Mouse (Mus musculus) lung, embryonic 15.5 days (tissue): ENCODE data around the gene Impdh1. TPM values are rescaled to one million over a fixed set of nuclear protein-coding genes. Genes with fewer than 3 reads are reported as not detected.
A peak's percentile ranks its signal among the peaks of the same experiment; 100 is the strongest.

Experiments used
- ATAC-seq: fragments of 200-750 bp; cut with Nextera tagmentation; 2 replicates; pipeline ENCODE4 v1.8.0; 2017; ENCODE audit warnings: moderate number of reproducible peaks, borderline replicate concordance; ENCODE audit not compliant: low FRiP score, low TSS enrichment; ENCODE audit errors: extremely low read depth
- H3K27ac ChIP-seq: fragments of 300-500 bp; sonication (generic); 2 replicates; pipeline ENCODE4 v1.5.1; 2015; ENCODE audit warnings: moderate library complexity, mild to moderate bottlenecking, inconsistent platforms
- H3K27me3 ChIP-seq: fragments of 300-500 bp; sonication (generic); 2 replicates; pipeline ENCODE4 v1.6.1; 2015; ENCODE audit warnings: inconsistent platforms
- H3K36me3 ChIP-seq: fragments of 300-500 bp; sonication (generic); 2 replicates; pipeline ENCODE4 v1.6.1; 2015; ENCODE audit warnings: inconsistent platforms
- H3K4me1 ChIP-seq: fragments of 300-500 bp; sonication (generic); 2 replicates; pipeline ENCODE4 v1.6.1; 2015; ENCODE audit warnings: inconsistent platforms
- H3K4me2 ChIP-seq: fragments of 300-500 bp; sonication (generic); 2 replicates; pipeline ENCODE4 v1.6.1; 2015; ENCODE audit warnings: inconsistent platforms, mild to moderate bottlenecking, moderate library complexity
- H3K4me3 ChIP-seq: fragments of 300-500 bp; sonication (generic); 2 replicates; pipeline ENCODE4 v1.5.1; 2015; ENCODE audit warnings: mild to moderate bottlenecking, inconsistent platforms
- H3K9ac ChIP-seq: fragments of 300-500 bp; sonication (generic); 2 replicates; pipeline ENCODE4 v1.6.1; 2015; ENCODE audit warnings: inconsistent platforms
- H3K9me3 ChIP-seq: fragments of 300-500 bp; sonication (generic); 2 replicates; pipeline ENCODE4 v1.6.1; 2016; ENCODE audit warnings: inconsistent platforms
- WGBS: fragments of 180-500 bp; shearing (Covaris S2); methylation state at CpG from one replicate; pipeline ENCODE4 v1.1.7; 2015; 5-methylcytosine and 5-hydroxymethylcytosine counted together
- polyA plus RNA-seq: library from polyadenylated mRNA; unstranded; fragments of >200 nt; fragmentation: Nextera tagmentation; extraction: Ambion mirVana; gene quantifications from 2 replicates; pipeline ENCODE4 v1.2.1, GENCODE M21; 2015

Impdh1 gene
- polyA plus RNA-seq, 1 experiment from 2014 or later = 51.8 TPM

- peak; percentile 86 for ATAC-seq
- Histone ChIP-seq H3K36me3 (no peaks in the 10 kb centered on the region; the same call in 1 of the 2 replicates), H3K4me2 (peak overlapping the region; percentile 79), H3K9ac (peak overlapping the region; percentile 57), H3K4me3 (peak overlapping the region; percentile 58), H3K27me3 (peaks cover 22% of the 10 kb centered on the region; the same call in 1 of the 2 replicates), H3K27ac (peak overlapping the region; percentile 34), H3K4me1 (peaks cover 33% of the 10 kb centered on the region), H3K9me3 (no peaks in the 10 kb centered on the region)
- under 1% methylated on average over 55 of the region's 66 CpGs for WGBS
These were observed 4.2 kb downstream of the Impdh1 start for GRCm38 (mm10) chr6:29211806-29212492.

- Histone ChIP-seq H3K4me2 (peak overlapping the region; percentile 79), H3K9ac (peak overlapping the region; percentile 57), H3K4me1 (peaks cover 27% of the 10 kb centered on the region), H3K4me3 (peak overlapping the region; percentile 58), H3K27ac (no peak overlapping the region), H3K9me3 (no peaks in the 10 kb centered on the region), H3K36me3 (peaks cover 2% of the 10 kb centered on the region), H3K27me3 (peaks cover 22% of the 10 kb centered on the region; the same call in 1 of the 2 replicates)
- WGBS = 10% methylated on average over 7 of the region's 7 CpGs
- no peak for ATAC-seq
These were observed 5.0 kb downstream of the Impdh1 start for GRCm38 (mm10) chr6:29211146-29211545.

- H3K4me2 ChIP-seq = no peak overlapping the region; the same call in 1 of the 2 replicates
- H3K27me3 ChIP-seq = peaks cover 21% of the 10 kb centered on the region; the same call in 1 of the 2 replicates
- H3K4me1 ChIP-seq = peaks cover 27% of the 10 kb centered on the region
- no peaks in the 10 kb centered on the region for H3K9me3 ChIP-seq
- no peak for ATAC-seq
- no peak overlapping the region for H3K4me3 ChIP-seq
- WGBS = 78% methylated on average over 9 of the region's 9 CpGs
- no peak overlapping the region for H3K27ac ChIP-seq
- peaks cover 6% of the 10 kb centered on the region for H3K36me3 ChIP-seq
- no peak overlapping the region for H3K9ac ChIP-seq
These were observed 5.8 kb downstream of the Impdh1 start for GRCm38 (mm10) chr6:29210231-29210936.

- H3K4me3 ChIP-seq = no peak overlapping the region
- no peaks in the 10 kb centered on the region for H3K9me3 ChIP-seq
- 72% methylated on average over 5 of the region's 5 CpGs for WGBS
- H3K36me3 ChIP-seq = peaks cover 11% of the 10 kb centered on the region
- no peaks in the 10 kb centered on the region for H3K27me3 ChIP-seq
- H3K9ac ChIP-seq = no peak overlapping the region
- ATAC-seq = no peak
- no peak overlapping the region for H3K4me2 ChIP-seq
- H3K27ac ChIP-seq = no peak overlapping the region
- H3K4me1 ChIP-seq = peaks cover 20% of the 10 kb centered on the region
These were observed 8.0 kb downstream of the Impdh1 start for GRCm38 (mm10) chr6:29208178-29208577.

GRCm38 (mm10) chr6:29207017-29207416 is 9.1 kb downstream of the Impdh1 start:
- ATAC-seq = no peak
- 88% methylated on average over 5 of the region's 5 CpGs for WGBS
- Histone ChIP-seq H3K36me3 (peaks cover 11% of the 10 kb centered on the region), H3K4me1 (peaks cover 12% of the 10 kb centered on the region), H3K27me3 (no peaks in the 10 kb centered on the region), H3K9ac (no peak overlapping the region), H3K9me3 (no peaks in the 10 kb centered on the region), H3K4me3 (no peak overlapping the region), H3K4me2 (no peak overlapping the region), H3K27ac (no peak overlapping the region)

GRCm38 (mm10) chr6:29206006-29206405 is 10.2 kb downstream of the Impdh1 start:
- Histone ChIP-seq H3K4me3 (no peak overlapping the region), H3K9me3 (no peaks in the 10 kb centered on the region), H3K27me3 (no peaks in the 10 kb centered on the region), H3K27ac (no peak overlapping the region), H3K4me2 (no peak overlapping the region), H3K36me3 (peaks cover 11% of the 10 kb centered on the region), H3K4me1 (peaks cover 5% of the 10 kb centered on the region), H3K9ac (no peak overlapping the region)
- no peak for ATAC-seq
- 92% methylated on average over 10 of the region's 10 CpGs for WGBS

GRCm38 (mm10) chr6:29204932-29205614 is 11.1 kb downstream of the Impdh1 start:
- no peak overlapping the region for H3K27ac ChIP-seq
- H3K9me3 ChIP-seq = no peaks in the 10 kb centered on the region
- H3K4me2 ChIP-seq = no peak overlapping the region
- no peak overlapping the region for H3K4me3 ChIP-seq
- peak; percentile 33; the same call in 1 of the 2 replicates for ATAC-seq
- H3K36me3 ChIP-seq = peaks cover 11% of the 10 kb centered on the region
- H3K27me3 ChIP-seq = no peaks in the 10 kb centered on the region
- WGBS = 53% methylated on average over 15 of the region's 15 CpGs
- no peaks in the 10 kb centered on the region for H3K4me1 ChIP-seq
- no peak overlapping the region for H3K9ac ChIP-seq

- H3K27ac ChIP-seq = no peak overlapping the region
- peaks cover 11% of the 10 kb centered on the region for H3K36me3 ChIP-seq
These were observed 12.1 kb downstream of the Impdh1 start for GRCm38 (mm10) chr6:29203861-29204585.

GRCm38 (mm10) chr6:29203096-29203495 is 13.1 kb downstream of the Impdh1 start:
- Histone ChIP-seq H3K9ac (no peak overlapping the region), H3K9me3 (no peaks in the 10 kb centered on the region), H3K27ac (no peak overlapping the region), H3K27me3 (peaks cover 2% of the 10 kb centered on the region; the same call in 1 of the 2 replicates), H3K4me2 (no peak overlapping the region), H3K4me3 (no peak overlapping the region), H3K4me1 (peaks cover 4% of the 10 kb centered on the region), H3K36me3 (peaks cover 11% of the 10 kb centered on the region)
- no peak for ATAC-seq
- WGBS = 88% methylated on average over 13 of the region's 13 CpGs

More at GRCm38 (mm10) chr6:29203861-29204585, 12.1 kb downstream of the Impdh1 start:
- H3K4me3 ChIP-seq = no peak overlapping the region
- H3K4me1 ChIP-seq = no peaks in the 10 kb centered on the region
- 78% methylated on average over 6 of the region's 6 CpGs for WGBS
- ATAC-seq = no peak
- H3K27me3 ChIP-seq = no peaks in the 10 kb centered on the region
- no peaks in the 10 kb centered on the region for H3K9me3 ChIP-seq
- no peak overlapping the region for H3K4me2 ChIP-seq
- no peak overlapping the region for H3K9ac ChIP-seq

- peaks cover 4% of the 10 kb centered on the region for H3K4me1 ChIP-seq
- ATAC-seq = no peak
- 84% methylated on average over 8 of the region's 8 CpGs for WGBS
- H3K9ac ChIP-seq = no peak overlapping the region
- H3K27ac ChIP-seq = no peak overlapping the region
- H3K36me3 ChIP-seq = peaks cover 11% of the 10 kb centered on the region
- H3K4me2 ChIP-seq = no peak overlapping the region
- peaks cover 8% of the 10 kb centered on the region; the same call in 1 of the 2 replicates for H3K27me3 ChIP-seq
- H3K9me3 ChIP-seq = no peaks in the 10 kb centered on the region
- no peak overlapping the region for H3K4me3 ChIP-seq
These were observed 14.2 kb downstream of the Impdh1 start for GRCm38 (mm10) chr6:29201988-29202387.

- no peak overlapping the region for H3K4me3 ChIP-seq
- 78% methylated on average over 5 of the region's 5 CpGs for WGBS
- no peaks in the 10 kb centered on the region for H3K9me3 ChIP-seq
- H3K27ac ChIP-seq = no peak overlapping the region
- no peak overlapping the region for H3K9ac ChIP-seq
- H3K27me3 ChIP-seq = peaks cover 10% of the 10 kb centered on the region
- H3K4me2 ChIP-seq = no peak overlapping the region
- ATAC-seq = no peak
- H3K4me1 ChIP-seq = peaks cover 4% of the 10 kb centered on the region
- peaks cover 11% of the 10 kb centered on the region for H3K36me3 ChIP-seq
These were observed 14.8 kb downstream of the Impdh1 start for GRCm38 (mm10) chr6:29201341-29201740.
